Mouse (Mus musculus): ENCODE data around the gene Elovl1. TPM values are rescaled to one million over a fixed set of nuclear protein-coding genes. Genes with fewer than 3 reads are reported as not detected.

Elovl1 gene
- total RNA-seq, 1 experiment from 2014 or later, result 35.4 TPM

DNA sequence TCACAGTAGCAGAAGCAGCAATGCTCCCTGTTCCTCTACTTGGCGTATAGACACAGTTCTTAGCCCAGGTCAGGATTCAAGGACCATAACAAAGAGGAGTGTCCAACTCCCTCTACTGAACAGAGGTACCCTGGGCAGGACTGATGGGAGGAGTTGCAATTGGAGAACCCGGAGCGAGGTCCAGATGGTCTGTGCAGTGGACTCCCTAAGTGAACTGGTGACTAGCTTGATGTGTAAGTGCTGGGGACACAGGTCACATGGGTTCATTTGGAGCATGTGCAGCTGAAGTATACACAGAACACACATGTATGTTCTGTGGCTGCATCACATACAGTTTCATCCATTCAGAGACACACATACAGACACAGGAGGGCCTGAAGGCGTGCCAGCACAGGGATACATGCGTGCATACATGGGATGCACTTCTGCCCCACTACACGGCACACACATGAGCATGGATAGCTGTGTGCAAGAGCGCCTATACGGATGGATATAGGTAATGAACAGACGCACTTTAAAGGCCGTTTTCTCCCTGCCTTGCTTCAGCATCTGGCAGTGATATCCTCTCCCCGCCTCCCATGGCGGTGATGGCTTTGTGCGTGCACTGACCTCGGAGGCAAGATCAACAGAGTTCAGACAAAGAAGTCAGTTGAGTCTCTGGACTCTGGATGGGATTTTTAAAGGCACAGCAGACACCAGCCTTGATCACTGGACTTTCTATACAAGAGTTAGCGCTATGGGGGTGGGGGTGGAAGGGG, 49.1 kb downstream of the Elovl1 start:
- no peak for ATAC-seq (replicated peaks in 1 of 2; ENCODE audit: insufficient read depth in 1 of 2, low FRiP score in 2 of 2, low TSS enrichment in 1 of 2, low read depth in 1 of 2, poor library complexity in 2 of 2, severe bottlenecking in 2 of 2)

Other genes starting within 250 kb of the Elovl1 start
- gene Kdm4a, start 248.1 kb upstream of the Elovl1 start, total RNA-seq (2017), result 39.4 and 40.0 TPM in 2 replicates
- 0.60 and 1.1 TPM in 2 replicates for gene Ptprf, start 136.7 kb upstream of the Elovl1 start, total RNA-seq (2017)
- 5.2 and 7.0 TPM in 2 replicates for gene Szt2, start 18.8 kb upstream of the Elovl1 start, total RNA-seq (2017)
- 35.9 and 70.3 TPM in 2 replicates for gene Med8, start 18.8 kb upstream of the Elovl1 start, total RNA-seq (2017)
- 61.3 and 63.3 TPM in 2 replicates for gene Cdc20, start 9.3 kb downstream of the Elovl1 start, total RNA-seq (2017)
- gene Mpl, start 29.4 kb downstream of the Elovl1 start, total RNA-seq (2017), result 31.3 and 33.8 TPM in 2 replicates
- 23.3 and 24.5 TPM in 2 replicates for gene Tie1, start 62.0 kb downstream of the Elovl1 start, total RNA-seq (2017)
- not detected in 2 replicates for gene 2610528J11Rik, start 98.9 kb downstream of the Elovl1 start, total RNA-seq (2017)
- gene Tmem125, start 116.0 kb downstream of the Elovl1 start, total RNA-seq (2017), result not detected in 2 replicates
- gene Cfap57, start 192.7 kb downstream of the Elovl1 start, total RNA-seq (2017), result 0.19 and 2.0 TPM in 2 replicates
- 106 and 124 TPM in 2 replicates for gene Ebna1bp2, start 192.7 kb downstream of the Elovl1 start, total RNA-seq (2017)
- gene Olfr62, start 230.9 kb downstream of the Elovl1 start, total RNA-seq (2017), result not detected in 2 replicates